Mouse (Mus musculus) myocyte (in vitro differentiated cells): ENCODE measurements around the gene Gm45716. TPM values are rescaled to one million over a fixed set of nuclear protein-coding genes. Genes with fewer than 3 reads are reported as not detected.

ENCODE experiments used
- H3K27me3 ChIP-seq: one replicate; pipeline ENCODE4 v1.6.1; 2011; ENCODE audit not compliant: control insufficient read depth, insufficient read depth, insufficient read length
- H3K36me3 ChIP-seq: one replicate; pipeline ENCODE4 v1.6.1; 2011; ENCODE audit not compliant: control insufficient read depth, insufficient read depth
- H3K4me2 ChIP-seq: one replicate; pipeline ENCODE4 v1.6.1; 2011; ENCODE audit warnings: low read depth, control low read depth
- H3K4me3 ChIP-seq: one replicate; pipeline ENCODE4 v1.5.1; 2011; ENCODE audit warnings: mild to moderate bottlenecking, control low read depth, moderate library complexity
- H3K79me2 ChIP-seq: one replicate; pipeline ENCODE4 v1.6.1; 2011; ENCODE audit not compliant: control insufficient read depth, insufficient read depth
- H3ac ChIP-seq: one replicate; pipeline ENCODE4 v1.6.1; 2011; ENCODE audit not compliant: control insufficient read depth, insufficient read length
- CEBPB ChIP-seq: IDR thresholded peaks from 2 replicates; pipeline ENCODE4 v1.6.1; 2011; ENCODE audit warnings: mild to moderate bottlenecking, moderate library complexity; ENCODE audit not compliant: poor library complexity, insufficient read depth, severe bottlenecking
- E2F4 ChIP-seq: IDR thresholded peaks from one replicate; pipeline ENCODE4 v1.6.1; 2011; ENCODE audit warnings: mild to moderate bottlenecking, control low read depth, moderate library complexity; ENCODE audit not compliant: insufficient read depth
- MAX ChIP-seq: IDR thresholded peaks from one replicate; pipeline ENCODE4 v1.6.1; 2011; ENCODE audit warnings: low read depth, mild to moderate bottlenecking, control low read depth
- MYOD1 ChIP-seq, 3 experiments: IDR thresholded peaks; one replicate each; pipeline ENCODE4 v1.6.1; 2011; ENCODE audit warnings: control low read depth in 2 of 3, low read depth in 2 of 3, mild to moderate bottlenecking in 2 of 3, moderate library complexity in 1 of 3; ENCODE audit not compliant: insufficient read length in 2 of 3, control insufficient read depth in 1 of 3
- MYOG ChIP-seq, 3 experiments: IDR thresholded peaks; one replicate each; pipeline ENCODE4 v1.6.1; 2011; ENCODE audit warnings: control low read depth in 2 of 3, low read depth in 2 of 3, mild to moderate bottlenecking in 2 of 3; ENCODE audit not compliant: insufficient read length in 2 of 3, control insufficient read depth in 1 of 3, insufficient read depth in 1 of 3
- POLR2A ChIP-seq: IDR thresholded peaks from one replicate; pipeline ENCODE4 v1.6.1; 2011; ENCODE audit warnings: low read depth, mild to moderate bottlenecking, control low read depth, moderate library complexity; ENCODE audit not compliant: insufficient read length
- POLR2AphosphoS2 ChIP-seq: IDR thresholded peaks from one replicate; pipeline ENCODE4 v1.6.1; 2011; ENCODE audit warnings: low read depth, control low read depth; ENCODE audit not compliant: insufficient read length
- REST ChIP-seq: IDR thresholded peaks from one replicate; pipeline ENCODE4 v1.6.1; 2011; ENCODE audit warnings: mild to moderate bottlenecking, control low read depth, moderate library complexity; ENCODE audit not compliant: insufficient read depth, insufficient read length
- SRF ChIP-seq: IDR thresholded peaks from one replicate; pipeline ENCODE4 v1.6.1; 2011; ENCODE audit warnings: low read depth; ENCODE audit not compliant: control insufficient read depth, insufficient read length
- TCF12 ChIP-seq: IDR thresholded peaks from one replicate; pipeline ENCODE4 v1.6.1; 2011; ENCODE audit warnings: mild to moderate bottlenecking, control low read depth; ENCODE audit not compliant: poor library complexity, insufficient read depth, severe bottlenecking
- TCF3 ChIP-seq: IDR thresholded peaks from one replicate; pipeline ENCODE4 v1.6.1; 2011; ENCODE audit warnings: low read depth, control low read depth; ENCODE audit not compliant: insufficient read length
- USF1 ChIP-seq: IDR thresholded peaks from one replicate; pipeline ENCODE4 v1.6.1; 2011; ENCODE audit warnings: low read depth, mild to moderate bottlenecking, control low read depth, moderate library complexity
- polyA plus RNA-seq: library from polyadenylated mRNA; unstranded; fragments of >200 nt; fragmentation: generic; extraction: Trizol; gene quantifications from one replicate; pipeline ENCODE4 v1.2.1, GENCODE M21; 2012; ENCODE audit warnings: missing spikeins

Gm45716 gene
- polyA plus RNA-seq, 1 experiment, result 3.0 TPM

DNA sequence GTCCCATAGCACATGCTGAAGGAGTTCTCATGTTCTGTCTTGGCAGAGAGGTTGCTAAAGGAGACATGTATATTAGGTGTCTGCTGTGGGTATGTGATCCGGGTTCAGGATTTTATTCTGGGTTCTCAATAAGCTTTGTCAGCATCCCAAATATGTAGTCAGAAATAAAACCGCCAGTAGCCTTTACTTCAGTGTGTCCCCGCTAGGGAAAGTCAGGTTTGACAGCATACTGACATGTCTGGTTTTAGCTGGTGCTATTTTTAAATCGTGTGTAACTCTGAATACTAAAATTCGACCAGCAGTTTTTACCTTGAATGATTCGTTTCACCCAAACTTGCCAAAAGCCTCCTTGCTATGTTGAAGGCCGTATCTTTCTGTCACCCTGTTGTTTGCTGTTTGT lies 78.1 kb downstream of the Gm45716 start:
- H3K79me2 ChIP-seq, result no peaks in the 10 kb centered on the region
- TF ChIP-seq USF1 (no peak), CEBPB (no peak), MYOG (IDR thresholded peaks at IDR 0.05; ENCODE audit: control insufficient read depth in 1 of 3, insufficient read depth in 1 of 3, insufficient read length in 2 of 3, low read depth in 2 of 3) (no peak), POLR2A (no peak), TCF3 (no peak), TCF12 (no peak), MAX (no peak), REST (no peak), E2F4 (no peak), POLR2AphosphoS2 (no peak), MYOD1 (IDR thresholded peaks at IDR 0.05; ENCODE audit: control insufficient read depth in 1 of 3, insufficient read length in 2 of 3, low read depth in 2 of 3) (no peak), SRF (no peak)
- H3K4me3 ChIP-seq, result no peak overlapping the region
- no peaks in the 10 kb centered on the region for H3K27me3 ChIP-seq
- peaks cover 20% of the 10 kb centered on the region for H3K36me3 ChIP-seq
- no peak overlapping the region for H3ac ChIP-seq
- H3K4me2 ChIP-seq, result no peak overlapping the region

DNA sequence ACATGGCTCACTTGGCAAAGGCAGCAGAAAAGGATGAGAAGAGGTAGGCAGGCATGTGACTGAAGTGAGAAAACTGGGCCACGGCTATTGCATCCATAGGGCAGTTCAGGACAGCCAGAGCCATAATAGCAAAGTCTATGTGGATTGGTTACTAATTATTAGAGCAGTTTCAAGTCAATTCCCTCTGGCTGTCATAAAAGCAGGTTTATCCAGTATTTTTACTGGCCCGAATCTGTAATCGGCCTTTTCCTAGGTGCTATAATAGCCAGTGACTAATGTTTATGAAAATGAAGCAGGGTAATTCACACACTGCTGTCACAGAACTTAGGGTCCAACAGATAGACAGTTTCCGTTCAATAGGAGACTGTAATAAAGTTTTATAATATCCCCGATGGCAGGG lies 81.5 kb downstream of the Gm45716 start:
- H3K4me3 ChIP-seq, result no peak overlapping the region
- H3K4me2 ChIP-seq, result no peak overlapping the region
- H3K79me2 ChIP-seq, result no peaks in the 10 kb centered on the region
- H3K27me3 ChIP-seq, result no peaks in the 10 kb centered on the region
- H3ac ChIP-seq, result no peak overlapping the region
- TF ChIP-seq MYOG (IDR thresholded peaks at IDR 0.05; ENCODE audit: control insufficient read depth in 1 of 3, insufficient read depth in 1 of 3, insufficient read length in 2 of 3, low read depth in 2 of 3) (no peak), POLR2AphosphoS2 (no peak), MAX (no peak), TCF12 (no peak)
- peaks cover 26% of the 10 kb centered on the region for H3K36me3 ChIP-seq

DNA sequence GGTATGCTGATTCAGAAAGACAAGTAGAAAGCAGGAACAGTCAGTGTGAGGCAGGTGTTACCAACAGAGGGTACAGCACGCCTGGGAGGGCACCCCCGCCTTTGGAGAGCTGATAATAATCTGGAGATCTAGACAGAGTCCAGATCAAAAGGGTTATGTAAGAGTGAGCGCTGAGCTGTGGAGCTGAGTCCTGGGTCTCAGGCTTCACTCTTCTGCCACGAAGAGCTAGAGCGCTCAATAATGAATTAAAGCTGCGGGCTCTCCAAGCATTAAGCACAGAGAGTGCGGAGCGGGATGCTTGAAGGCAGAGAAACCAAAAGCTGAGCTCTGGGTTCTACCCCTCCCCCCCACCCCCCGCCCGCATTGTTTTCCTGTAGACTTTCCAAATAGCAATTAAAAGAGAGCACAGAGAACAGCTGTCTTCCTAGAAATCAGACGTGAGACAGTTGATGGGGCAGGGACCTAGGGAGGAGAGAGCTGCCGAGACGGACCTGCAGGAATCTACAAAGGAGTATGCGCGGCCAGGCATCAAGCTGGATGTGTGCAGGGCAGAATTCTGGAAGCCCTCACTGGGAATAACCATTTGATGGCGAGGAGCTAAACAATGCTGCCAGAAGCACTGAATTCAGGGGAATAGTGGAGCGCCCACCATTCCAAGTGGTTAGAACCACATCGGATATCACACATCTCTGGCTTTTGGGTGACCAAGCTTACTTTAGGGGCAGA lies 82.1 kb downstream of the Gm45716 start:
- H3ac ChIP-seq, result no peak overlapping the region
- H3K36me3 ChIP-seq, result peaks cover 28% of the 10 kb centered on the region
- H3K79me2 ChIP-seq, result no peaks in the 10 kb centered on the region
- H3K4me3 ChIP-seq, result no peak overlapping the region
- TF ChIP-seq TCF3 (no peak), MYOG (IDR thresholded peaks at IDR 0.05; ENCODE audit: control insufficient read depth in 1 of 3, insufficient read depth in 1 of 3, insufficient read length in 2 of 3, low read depth in 2 of 3) (no peak), CEBPB (no peak), TCF12 (no peak), MAX (no peak), POLR2AphosphoS2 (no peak), SRF (no peak), MYOD1 (IDR thresholded peaks at IDR 0.05; ENCODE audit: control insufficient read depth in 1 of 3, insufficient read length in 2 of 3, low read depth in 2 of 3) (no peak), USF1 (no peak), REST (no peak), E2F4 (no peak), POLR2A (no peak)
- H3K4me2 ChIP-seq, result no peak overlapping the region
- no peaks in the 10 kb centered on the region for H3K27me3 ChIP-seq

- Histone ChIP-seq H3K4me3 (no peak overlapping the region), H3K4me2 (no peak overlapping the region), H3K79me2 (no peaks in the 10 kb centered on the region), H3K36me3 (peaks cover 28% of the 10 kb centered on the region), H3ac (no peak overlapping the region), H3K27me3 (no peaks in the 10 kb centered on the region)
- TF ChIP-seq CEBPB (no peak), POLR2AphosphoS2 (no peak), POLR2A (no peak), TCF3 (no peak)
Observed at GRCm38 (mm10) chr11:90270132-90270877, 82.8 kb downstream of the Gm45716 start.

GRCm38 (mm10) chr11:90274187-90274586 lies 86.7 kb downstream of the Gm45716 start:
- H3K36me3 ChIP-seq, result peaks cover 21% of the 10 kb centered on the region
- TF ChIP-seq CEBPB (no peak), POLR2AphosphoS2 (no peak), SRF (no peak), TCF12 (no peak), TCF3 (no peak), POLR2A (no peak), E2F4 (no peak), MYOD1 (IDR thresholded peaks at IDR 0.05; ENCODE audit: control insufficient read depth in 1 of 3, insufficient read length in 2 of 3, low read depth in 2 of 3) (no peak), REST (no peak), USF1 (no peak), MAX (no peak), MYOG (IDR thresholded peaks at IDR 0.05; ENCODE audit: control insufficient read depth in 1 of 3, insufficient read depth in 1 of 3, insufficient read length in 2 of 3, low read depth in 2 of 3) (no peak)
- H3ac ChIP-seq, result no peak overlapping the region
- no peak overlapping the region for H3K4me2 ChIP-seq
- no peaks in the 10 kb centered on the region for H3K27me3 ChIP-seq
- H3K79me2 ChIP-seq, result no peaks in the 10 kb centered on the region
- no peak overlapping the region for H3K4me3 ChIP-seq
